Mouse (Mus musculus): ENCODE results near the gene Slc1a5.

The Slc1a5 gene

DNA sequence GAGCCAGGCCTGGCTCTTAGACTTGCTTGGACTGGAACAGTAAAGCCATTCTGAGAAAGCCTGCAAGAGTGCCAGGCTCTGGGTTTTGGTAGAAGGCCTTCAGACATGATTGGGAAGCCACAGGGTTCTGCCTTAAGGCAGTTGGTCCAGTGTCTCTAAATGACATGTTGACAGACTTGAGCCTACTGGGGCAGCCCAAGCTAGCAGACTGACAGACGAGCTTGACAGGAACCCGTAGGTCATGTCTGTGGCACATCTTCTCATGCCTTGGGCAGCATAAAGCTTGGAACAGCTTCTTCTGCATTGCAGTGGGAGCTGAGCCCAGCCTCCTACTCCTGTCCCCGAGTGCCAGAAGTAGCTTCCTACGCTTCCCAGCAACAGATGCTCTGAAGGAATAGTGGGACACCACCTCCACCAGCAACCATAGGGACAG lies 40.5 kb downstream of the Slc1a5 start:
- DNase-seq, result peak; percentile 91

GRCm38 (mm10) chr7:16823734-16824133 lies 42.6 kb downstream of the Slc1a5 start:
- DNase-seq, result peak; percentile 83

DNA sequence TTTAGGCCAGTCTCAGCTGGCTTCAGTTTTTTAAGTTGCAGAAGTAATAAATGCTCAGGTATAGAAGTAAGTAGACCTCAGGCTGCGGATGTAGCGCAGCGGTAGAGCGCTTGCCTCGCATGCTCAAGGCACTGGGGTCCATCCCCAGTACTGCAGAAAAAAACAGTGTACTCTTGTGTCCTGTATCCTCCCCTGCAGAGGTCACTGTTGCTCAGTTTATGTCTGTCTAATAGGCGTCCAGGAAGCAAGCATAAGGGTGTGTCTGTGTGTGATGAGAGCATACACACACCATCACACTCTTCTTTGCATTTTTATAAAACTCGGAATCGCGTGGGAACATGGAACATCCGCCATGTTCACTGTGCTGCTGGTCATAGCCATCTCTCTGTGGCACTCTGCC lies 44.6 kb downstream of the Slc1a5 start:
- no peak for DNase-seq

GRCm38 (mm10) chr7:16826571-16826970 lies 45.4 kb downstream of the Slc1a5 start:
- DNase-seq, result no peak

GRCm38 (mm10) chr7:16827274-16827673 lies 46.1 kb downstream of the Slc1a5 start:
- DNase-seq, result no peak

- no peak for DNase-seq
Measured at GRCm38 (mm10) chr7:16830449-16830848, 49.3 kb downstream of the Slc1a5 start.

DNA sequence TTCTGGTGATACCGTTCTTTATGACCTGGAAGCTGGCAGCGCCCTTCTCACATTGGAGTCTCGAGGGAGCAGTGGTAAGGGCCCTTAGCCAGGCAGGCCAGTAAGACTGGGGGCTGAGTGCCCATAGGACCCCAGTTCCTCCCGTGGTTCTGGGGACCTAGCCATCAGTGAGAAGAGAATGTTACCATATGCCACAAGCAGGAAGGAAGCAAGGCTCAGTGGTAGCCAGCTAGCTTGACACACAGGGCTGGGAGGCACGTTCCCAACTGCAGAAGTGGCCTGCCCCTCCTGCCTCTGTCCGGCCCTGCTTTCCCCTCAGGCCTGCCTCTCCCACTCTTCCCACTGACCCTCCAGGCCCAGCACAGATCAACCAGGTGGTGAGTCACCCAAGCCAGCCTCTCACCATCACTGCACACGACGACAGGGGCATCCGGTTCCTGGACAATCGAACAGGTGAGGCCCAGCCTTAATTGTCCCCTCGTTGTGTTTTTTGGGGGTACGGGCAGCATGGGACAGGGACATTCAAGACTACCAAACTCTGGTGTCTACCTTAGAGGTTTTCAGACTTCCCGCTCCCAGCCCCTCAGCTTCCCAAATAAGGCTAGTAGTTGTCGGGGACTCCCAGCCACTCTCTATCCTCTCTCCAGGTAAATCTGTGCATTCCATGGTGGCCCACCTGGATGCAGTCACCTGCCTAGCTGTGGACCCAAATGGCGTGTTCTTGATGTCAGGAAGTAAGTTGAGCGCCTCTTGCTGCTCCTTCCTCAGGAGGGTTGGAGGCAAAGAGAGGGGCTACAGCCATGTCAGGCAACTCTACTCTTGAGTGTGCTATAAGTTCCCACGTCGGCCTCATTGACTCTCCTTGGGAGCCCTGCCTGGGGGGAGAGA lies 57.0 kb downstream of the Slc1a5 start:
- DNase-seq, result no peak

DNA sequence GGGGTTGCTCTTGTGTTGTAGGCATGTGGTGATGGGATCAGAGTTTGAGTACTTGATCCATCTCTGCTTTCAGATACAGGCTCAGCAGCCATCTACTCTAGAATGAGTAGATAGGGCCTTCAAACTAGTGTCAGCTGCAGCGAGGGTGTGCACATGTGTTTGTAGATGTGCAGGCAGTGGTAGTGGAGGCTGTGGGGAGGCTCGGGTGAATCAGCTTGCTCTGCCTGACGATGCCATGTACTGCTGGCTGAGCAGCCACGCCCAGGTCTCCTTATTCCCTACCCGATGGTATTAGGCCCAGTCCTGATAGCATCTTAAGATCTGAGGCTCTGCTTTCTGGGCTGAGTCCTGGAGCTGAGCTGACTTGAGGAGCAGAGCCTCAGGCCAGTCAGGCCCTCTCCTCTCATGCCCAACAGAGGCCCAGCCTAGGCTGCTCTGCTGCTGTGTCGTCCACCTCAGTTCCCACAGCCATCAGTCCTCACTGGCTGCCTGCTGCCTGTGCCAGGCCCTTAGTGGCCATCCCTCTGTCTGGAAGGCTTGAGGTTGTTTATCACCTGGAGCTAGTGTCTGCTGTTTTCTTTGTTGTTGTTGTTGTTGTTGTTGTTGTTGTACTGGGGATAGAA lies 57.8 kb downstream of the Slc1a5 start:
- DNase-seq, result no peak

DNA sequence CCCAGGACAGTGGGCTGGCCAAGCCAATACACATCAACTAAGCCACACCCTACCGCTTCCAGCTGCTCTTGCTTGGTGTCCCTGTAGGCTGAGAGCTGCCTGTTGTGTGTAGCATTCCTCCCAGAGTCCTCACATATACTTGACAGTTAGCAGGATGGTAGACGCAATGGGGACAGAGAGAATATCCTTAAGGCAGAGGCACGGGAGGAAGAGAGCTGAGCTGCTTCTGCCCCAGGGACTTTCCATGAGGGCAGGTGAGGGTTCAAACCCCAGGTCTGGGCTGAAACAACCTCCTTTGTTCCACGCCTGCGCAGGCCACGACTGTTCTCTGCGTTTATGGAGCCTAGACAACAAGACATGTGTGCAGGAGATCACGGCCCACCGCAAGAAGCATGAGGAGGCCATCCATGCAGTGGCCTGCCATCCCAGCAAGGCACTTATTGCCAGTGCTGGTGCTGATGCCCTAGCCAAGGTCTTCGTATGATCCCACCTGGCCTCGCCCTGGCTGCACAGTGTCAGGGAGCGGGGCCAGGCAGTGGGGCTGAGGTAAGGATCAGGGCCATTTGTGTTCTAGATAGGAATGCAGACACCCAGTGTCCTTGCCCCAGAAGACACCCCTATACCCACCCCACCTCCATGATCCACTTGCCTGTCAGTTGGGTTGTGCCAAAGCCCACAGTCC lies 58.4 kb downstream of the Slc1a5 start:
- no peak for DNase-seq

GRCm38 (mm10) chr7:16840109-16840491 lies 59.0 kb downstream of the Slc1a5 start:
- no peak for DNase-seq

DNA sequence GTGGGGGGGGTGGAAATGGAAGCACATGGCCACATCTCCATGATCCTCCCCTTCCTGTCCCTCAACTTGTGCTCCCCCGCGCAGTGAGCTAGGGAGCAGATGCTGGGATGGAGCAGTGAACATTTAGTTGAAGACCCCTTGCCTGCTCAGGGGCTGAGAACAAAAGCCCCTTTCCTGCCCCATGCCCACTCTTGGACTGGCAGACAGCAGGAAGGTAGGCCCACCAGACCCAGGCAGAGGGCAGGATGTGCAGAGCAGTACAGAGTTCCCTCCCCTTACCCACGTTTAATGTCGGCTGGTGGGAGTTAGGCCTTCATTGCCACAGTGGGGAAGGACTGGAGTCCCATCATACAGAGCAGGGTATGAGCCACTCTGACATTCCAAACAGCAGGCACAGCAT lies 59.9 kb downstream of the Slc1a5 start:
- no peak for DNase-seq

- no peak for DNase-seq
Measured at GRCm38 (mm10) chr7:16841561-16842560, 60.7 kb downstream of the Slc1a5 start.

GRCm38 (mm10) chr7:16842645-16843063 lies 61.5 kb downstream of the Slc1a5 start, which contains the start of gene Prkd2:
Prkd2 (plus strand) TSS chr7:16842902.
- DNase-seq, result peak; percentile 83

DNA sequence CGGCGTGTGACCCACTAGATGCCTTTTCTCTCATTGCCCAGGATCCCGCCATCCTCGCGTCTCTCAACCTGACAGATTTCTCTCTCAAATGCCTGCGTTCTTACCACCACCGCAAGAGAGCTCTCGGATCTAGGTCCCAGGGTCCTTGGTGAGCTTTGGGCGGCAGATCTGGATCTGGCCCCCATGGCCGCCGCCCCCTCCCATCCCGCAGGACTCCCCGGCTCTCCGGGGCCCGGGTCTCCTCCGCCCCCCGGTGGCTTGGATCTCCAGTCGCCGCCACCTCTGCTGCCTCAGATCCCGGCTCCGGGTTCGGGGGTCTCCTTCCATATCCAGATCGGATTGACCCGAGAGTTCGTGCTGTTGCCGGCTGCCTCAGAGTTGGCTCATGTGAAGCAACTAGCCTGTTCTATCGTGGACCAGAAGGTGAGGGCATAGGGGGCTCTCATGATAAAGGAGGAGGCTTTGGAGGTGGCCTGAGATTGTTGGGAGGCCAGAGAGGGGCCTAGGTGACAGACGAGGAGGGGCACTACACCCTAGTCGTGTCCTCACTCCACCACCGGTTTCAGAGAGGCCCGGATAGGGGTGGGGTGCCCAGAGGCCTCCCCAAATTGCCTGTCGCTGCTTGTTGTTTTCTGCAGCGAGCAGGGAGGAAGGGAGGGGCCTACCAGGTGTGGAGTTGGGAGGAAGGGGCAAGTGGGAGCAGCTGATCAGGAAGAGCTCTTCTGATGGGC lies 62.5 kb downstream of the Slc1a5 start:
- DNase-seq, result no peak

- DNase-seq, result no peak
Measured at GRCm38 (mm10) chr7:16844696-16845071, 63.5 kb downstream of the Slc1a5 start.

DNA sequence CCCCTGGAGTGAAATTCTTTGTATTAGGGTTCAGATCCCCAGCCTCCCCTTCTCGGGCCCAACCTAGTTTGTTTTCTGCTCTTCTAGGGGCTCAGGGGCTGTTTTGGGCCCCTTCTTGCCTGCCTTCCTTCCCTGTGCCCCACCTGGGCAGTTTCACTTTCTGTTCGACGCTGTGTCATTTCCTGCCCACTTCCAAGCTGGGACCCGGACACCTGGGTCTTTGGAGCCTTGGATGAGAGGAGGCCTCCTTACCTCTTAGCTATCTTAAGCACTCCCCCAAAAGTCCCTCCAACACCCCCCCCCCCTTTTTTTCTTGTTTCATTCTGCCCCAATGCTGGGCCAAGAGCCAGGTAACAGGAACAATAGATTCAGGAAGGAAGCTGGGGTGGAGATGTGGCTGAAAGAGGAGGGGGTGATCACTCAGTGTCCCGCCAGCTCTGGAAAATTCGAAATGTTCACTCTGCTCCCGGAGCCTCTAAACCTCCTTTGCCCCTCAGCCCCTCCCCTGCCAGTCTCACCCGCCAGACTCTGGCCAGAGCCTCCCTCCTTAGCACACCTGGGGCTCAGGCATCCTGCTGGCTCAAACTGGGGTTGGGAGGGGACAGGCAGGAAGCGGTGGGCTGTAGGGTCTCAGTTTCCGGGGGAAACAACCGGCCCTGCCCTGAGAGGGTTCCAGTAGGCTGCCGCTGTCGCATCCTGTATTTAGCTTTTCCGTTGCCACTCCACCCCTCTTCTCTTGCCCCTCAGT lies 64.1 kb downstream of the Slc1a5 start:
- no peak for DNase-seq

DNA sequence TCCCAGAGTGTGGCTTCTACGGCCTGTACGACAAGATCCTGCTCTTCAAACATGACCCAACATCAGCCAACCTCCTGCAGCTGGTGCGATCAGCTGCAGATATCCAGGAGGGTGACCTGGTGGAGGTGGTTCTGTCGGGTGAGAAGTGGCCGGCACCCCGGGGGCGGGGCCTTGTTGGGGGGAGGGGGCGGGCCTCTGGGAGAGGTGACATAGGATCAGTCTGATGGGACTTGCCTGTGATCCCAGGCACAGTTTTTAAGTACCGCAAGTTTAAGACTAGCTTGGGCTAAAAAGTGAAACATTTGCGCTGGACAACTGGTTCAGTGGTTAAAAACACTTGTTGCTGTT lies 64.7 kb downstream of the Slc1a5 start:
- no peak for DNase-seq

DNA sequence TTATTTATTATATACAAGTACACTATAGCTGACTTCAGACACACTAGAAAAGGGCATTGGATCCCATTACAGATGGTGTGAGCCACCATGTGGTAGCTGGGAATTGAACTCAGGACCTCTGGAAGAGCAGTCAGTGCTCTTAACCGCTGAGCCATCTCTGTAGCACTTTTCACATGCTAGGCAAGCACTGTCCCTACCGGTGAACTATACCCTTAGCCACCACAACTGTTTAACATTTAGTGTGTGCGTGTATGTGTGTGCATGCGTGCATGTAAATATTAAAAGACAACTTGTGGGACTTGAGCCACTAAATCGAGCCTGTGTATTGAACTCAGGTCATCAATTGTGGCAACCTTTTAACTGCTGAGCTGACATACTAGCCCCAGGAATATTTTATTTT lies 65.6 kb downstream of the Slc1a5 start:
- DNase-seq, result no peak

DNA sequence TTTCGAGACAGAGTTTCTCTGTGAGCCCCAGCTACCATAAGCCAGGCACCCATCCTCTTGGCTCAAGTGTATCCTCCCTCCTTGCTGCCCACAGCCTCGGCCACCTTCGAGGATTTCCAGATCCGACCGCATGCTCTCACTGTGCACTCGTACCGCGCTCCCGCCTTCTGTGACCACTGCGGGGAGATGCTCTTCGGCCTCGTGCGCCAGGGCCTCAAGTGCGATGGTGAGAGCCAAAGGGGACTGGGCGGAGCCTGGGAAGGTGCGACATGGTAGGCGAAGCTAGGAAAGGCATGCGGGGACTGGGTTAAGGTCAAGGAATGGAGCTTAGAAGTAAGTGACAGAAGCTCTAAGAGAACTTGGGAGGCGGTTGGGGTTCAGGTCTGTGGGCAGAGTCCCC lies 66.4 kb downstream of the Slc1a5 start:
- DNase-seq, result no peak

Measured in layer of hippocampus, adult 9-11 months (tissue).